Mouse (Mus musculus): ENCODE results near the gene Grxcr1.

The Grxcr1 gene

GRCm38 (mm10) chr5:68093085-68093484 lies 61.5 kb downstream of the Grxcr1 start:
- no peak for DNase-seq (ENCODE audit: low spot score)

GRCm38 (mm10) chr5:68097665-68098624 lies 66.3 kb downstream of the Grxcr1 start:
- DNase-seq (ENCODE audit: low spot score) = no peak

- peak; percentile 6 for DNase-seq (ENCODE audit: low spot score)
These were observed 80.9 kb downstream of the Grxcr1 start for GRCm38 (mm10) chr5:68112430-68113036.

GRCm38 (mm10) chr5:68120880-68121279 lies 89.2 kb downstream of the Grxcr1 start:
- DNase-seq (ENCODE audit: low spot score) = peak; percentile 7

- DNase-seq (ENCODE audit: low spot score) = no peak
These were observed 91.2 kb downstream of the Grxcr1 start for GRCm38 (mm10) chr5:68122883-68123282.

- no peak for DNase-seq (ENCODE audit: low spot score)
These were observed 93.8 kb downstream of the Grxcr1 start for GRCm38 (mm10) chr5:68125478-68125877.

GRCm38 (mm10) chr5:68128421-68128820 lies 96.8 kb downstream of the Grxcr1 start:
- no peak for DNase-seq (ENCODE audit: low spot score)

- DNase-seq (ENCODE audit: low spot score) = no peak
These were observed 97.4 kb downstream of the Grxcr1 start for GRCm38 (mm10) chr5:68128821-68129608.

GRCm38 (mm10) chr5:68146818-68147217 lies 115.2 kb downstream of the Grxcr1 start:
- no peak for DNase-seq (ENCODE audit: low spot score)

- no peak for DNase-seq (ENCODE audit: low spot score)
These were observed 118.3 kb downstream of the Grxcr1 start for GRCm38 (mm10) chr5:68149946-68150345.

GRCm38 (mm10) chr5:68150347-68151043 lies 118.9 kb downstream of the Grxcr1 start:
- DNase-seq (ENCODE audit: low spot score) = no peak

- no peak for DNase-seq (ENCODE audit: low spot score)
These were observed 130.9 kb downstream of the Grxcr1 start for GRCm38 (mm10) chr5:68162503-68162902.

GRCm38 (mm10) chr5:68165954-68166353 lies 134.3 kb downstream of the Grxcr1 start:
- DNase-seq (ENCODE audit: low spot score) = no peak
